Comparison of ENCODE assay signal across 8 mouse cellular contexts in the genomic region with DNA sequence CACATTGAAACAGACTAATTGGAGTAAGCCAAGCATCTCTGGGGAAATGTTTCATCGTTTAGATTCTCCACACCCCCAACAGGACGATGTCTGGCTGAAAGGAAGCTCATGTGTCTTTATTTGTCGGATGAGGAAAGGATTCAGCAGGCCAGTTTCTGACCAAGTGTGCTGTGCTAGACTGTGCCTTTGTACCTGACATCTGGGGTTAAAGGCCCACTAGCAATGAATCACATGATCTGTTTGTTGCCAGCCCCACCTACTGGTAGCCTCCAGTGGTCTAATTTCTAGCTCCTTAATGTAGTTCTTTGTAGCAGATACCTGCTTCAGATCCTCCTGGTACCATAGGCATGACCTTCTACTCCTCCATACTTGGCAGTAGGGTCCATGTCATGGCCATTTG.
DNase-seq lines count a peak whose midpoint lies in the region; ATAC-seq and TF ChIP-seq lines count a peak whose summit lies in the region.

No protein-coding gene starts in this region.

- no peak overlapping the region for H3K4me3 ChIP-seq in heart, embryonic 12.5 days
- H3K4me3 ChIP-seq in lung, embryonic 14.5 days (ENCODE audit: low read depth, low read length) = no peak overlapping the region

- ATAC-seq in heart, embryonic 12.5 days (ENCODE audit: insufficient number of reproducible peaks, low FRiP score) = no peak
- no peak for ATAC-seq in lung, embryonic 14.5 days (ENCODE audit: insufficient read depth)
- no peak for ATAC-seq in inflammation-experienced regulatory T-cells, adult 6 months

- WGBS in heart, embryonic 12.5 days = 53% methylated on average over 3 of the region's 3 CpGs
- 56% methylated on average over 3 of the region's 3 CpGs for WGBS in lung, embryonic 14.5 days

- H3K4me2 ChIP-seq in heart, embryonic 12.5 days = no peak overlapping the region
- H3K4me2 ChIP-seq in lung, embryonic 14.5 days = no peak overlapping the region

- H3K36me3 ChIP-seq in heart, embryonic 12.5 days = no peaks in the 10 kb centered on the region
- no peaks in the 10 kb centered on the region for H3K36me3 ChIP-seq in lung, embryonic 14.5 days (ENCODE audit: insufficient read depth)

- no peak overlapping the region for H3K9ac ChIP-seq in heart, embryonic 12.5 days
- H3K9ac ChIP-seq in lung, embryonic 14.5 days = no peak overlapping the region

- DNase-seq in heart, adult 11 months = peak; percentile 70
- DNase-seq in B cell, adult 2 months = peak; percentile 19 to 42
- peak; percentile 67 for DNase-seq in embryo, embryonic 10 days (ENCODE audit: low spot score)
- peak; percentile 45 for DNase-seq in lung, embryonic 14.5 days
- no peak for DNase-seq in layer of hippocampus, adult 9-10 months (ENCODE audit: low spot score)
- DNase-seq in gastrocnemius, postnatal 4 days (ENCODE audit: low spot score in 2 of 2) = no peak

- no peaks in the 10 kb centered on the region for H3K9me3 ChIP-seq in heart, embryonic 12.5 days (replicated peaks)
- H3K9me3 ChIP-seq in lung, embryonic 14.5 days (ENCODE audit: low read depth, low read length) = no peaks in the 10 kb centered on the region

- TF ChIP-seq CTCF in lung, embryonic 14.5 days (IDR thresholded peaks at IDR 0.05; ENCODE audit: low read depth) = peak; percentile 62

- H3K27me3 ChIP-seq in heart, embryonic 12.5 days (replicated peaks) = no peaks in the 10 kb centered on the region
- H3K27me3 ChIP-seq in lung, embryonic 14.5 days (ENCODE audit: insufficient read depth, low read length) = no peaks in the 10 kb centered on the region

- no peak overlapping the region for H3K27ac ChIP-seq in heart, embryonic 12.5 days (ENCODE audit: poor library complexity, severe bottlenecking)
- no peak overlapping the region for H3K27ac ChIP-seq in lung, embryonic 14.5 days (ENCODE audit: low read depth)

- H3K4me1 ChIP-seq in heart, embryonic 12.5 days (replicated peaks) = peaks cover 9% of the 10 kb centered on the region; the same call in 1 of the 2 replicates
- peaks cover 7% of the 10 kb centered on the region; the same call in 1 of the 2 replicates for H3K4me1 ChIP-seq in lung, embryonic 14.5 days (ENCODE audit: insufficient read depth)

Comparison
In these comparisons a context has a peak if more than half of its experiments do, and no peak if none do; other contexts are left out.
1. DNase-seq: peak in heart, adult 11 months (single experiment), B cell, adult 2 months (2 of 2), embryo, embryonic 10 days (single experiment) and lung, embryonic 14.5 days (single experiment); none in layer of hippocampus, adult 9-10 months (single experiment) and gastrocnemius, postnatal 4 days (0 of 2).